Mouse (Mus musculus): ENCODE results near the gene Vmn1r112. TPM values are rescaled to one million over a fixed set of nuclear protein-coding genes. Genes with fewer than 3 reads are reported as not detected.
"Not testable (repeated sequence)": the region's sequence is repeated elsewhere in the genome, so short reads cannot be mapped to it uniquely, and the experiment has no call there.

The Vmn1r112 gene
- polyA plus RNA-seq (2016; fragmentation: Nextera tagmentation; extraction: Ambion mirVana): not detected in 2 replicates

GRCm38 (mm10) chr7:20770885-20771284 lies at the start of gene Vmn1r112:
TSS of gene Vmn1r112 (plus strand) at chr7:20771185.
- not testable (repeated sequence) for H3K36me3 ChIP-seq; DNase-seq (ENCODE audit: low spot score); H3K4me3 ChIP-seq; H3K9me3 ChIP-seq (replicated peaks); H3K27me3 ChIP-seq (ENCODE audit: low read depth, poor library complexity, severe bottlenecking); H3K27ac ChIP-seq; H3K4me1 ChIP-seq
- no CpG with 5 or more reads among the region's 3 CpGs for WGBS

DNA sequence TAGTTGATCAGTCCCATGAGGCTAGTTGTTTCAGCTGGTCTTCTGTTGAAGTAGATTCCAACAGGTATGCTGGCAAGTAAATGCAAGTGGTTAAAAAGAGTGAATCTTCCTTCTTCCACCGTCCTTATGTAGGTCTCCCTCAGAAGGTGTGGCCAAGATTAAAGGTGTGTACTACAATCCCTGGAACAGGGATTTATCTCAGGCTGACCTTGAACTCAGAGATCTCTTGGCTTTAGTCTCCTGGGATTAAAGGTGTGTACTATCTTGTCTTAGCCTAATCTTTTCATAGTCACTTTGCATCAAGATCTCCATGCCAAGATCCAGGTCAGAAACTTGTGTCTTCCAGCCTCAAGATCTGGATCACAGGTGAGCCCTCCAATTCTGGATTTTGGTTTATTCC lies 40.5 kb upstream of the Vmn1r112 start, which contains the start of gene Gm10668:
TSS of gene Gm10668 (minus strand) at position 101 of the 400 bp plus-strand sequence.
- DNase-seq (ENCODE audit: low spot score); H3K4me3 ChIP-seq; H3K4me1 ChIP-seq; H3K27ac ChIP-seq; H3K9me3 ChIP-seq (replicated peaks); H3K27me3 ChIP-seq (ENCODE audit: low read depth, poor library complexity, severe bottlenecking); H3K36me3 ChIP-seq: not testable (repeated sequence)
- no CpG with 5 or more reads among the region's 1 CpGs for WGBS

DNA sequence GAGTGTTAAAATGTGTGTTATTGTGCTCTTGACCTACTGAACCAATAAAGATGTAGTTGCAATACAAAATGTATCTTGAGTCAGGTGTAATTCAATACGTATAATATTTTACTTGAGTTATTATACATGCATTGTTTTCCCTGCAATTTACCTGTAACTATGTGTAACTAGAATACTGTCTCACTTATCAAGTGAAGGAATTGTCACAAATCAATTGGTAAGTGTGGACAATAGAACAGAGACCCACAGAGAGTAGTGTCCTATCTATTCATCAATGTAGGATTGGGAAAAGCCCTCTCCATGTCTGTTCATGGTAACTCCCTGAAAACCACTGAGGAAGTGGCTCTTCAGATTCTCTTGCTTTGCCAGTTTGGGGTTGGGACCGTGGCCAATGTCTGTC lies 16.0 kb downstream of the Vmn1r112 start, which contains the start of gene Vmn1r113:
TSS of gene Vmn1r113 (plus strand) at position 301 of the 400 bp plus-strand sequence.
- not testable (repeated sequence) for H3K9me3 ChIP-seq (replicated peaks); H3K27me3 ChIP-seq (ENCODE audit: low read depth, poor library complexity, severe bottlenecking); DNase-seq (ENCODE audit: low spot score); H3K27ac ChIP-seq; H3K4me3 ChIP-seq; H3K36me3 ChIP-seq; H3K4me1 ChIP-seq
- 72% methylated on average over 2 of the region's 2 CpGs for WGBS

- not testable (repeated sequence) for H3K36me3 ChIP-seq; H3K4me1 ChIP-seq; DNase-seq (ENCODE audit: low spot score); H3K27me3 ChIP-seq (ENCODE audit: low read depth, poor library complexity, severe bottlenecking); H3K4me3 ChIP-seq; H3K27ac ChIP-seq; H3K9me3 ChIP-seq (replicated peaks)
- WGBS: no CpG with 5 or more reads among the region's 5 CpGs
Measured at GRCm38 (mm10) chr7:20812086-20812485, 41.1 kb downstream of the Vmn1r112 start, which contains the start of gene Vmn1r114. TSS of gene Vmn1r114 (minus strand) at chr7:20812186.

Other genes with a start within 250 kb of the Vmn1r112 start
- gene Vmn1r104, start 237.3 kb upstream of the Vmn1r112 start, polyA plus RNA-seq (2016; fragmentation: Nextera tagmentation; extraction: Ambion mirVana): not detected in 2 replicates
- gene Gm5726, start 225.4 kb upstream of the Vmn1r112 start, polyA plus RNA-seq (2016; fragmentation: Nextera tagmentation; extraction: Ambion mirVana): not detected in 2 replicates
- gene Gm4141, start 194.9 kb upstream of the Vmn1r112 start, polyA plus RNA-seq (2016; fragmentation: Nextera tagmentation; extraction: Ambion mirVana): not detected in 2 replicates
- not detected in 2 replicates for gene Gm4513, start 172.2 kb upstream of the Vmn1r112 start, polyA plus RNA-seq (2016; fragmentation: Nextera tagmentation; extraction: Ambion mirVana)
- gene Vmn1r107, start 102.3 kb upstream of the Vmn1r112 start, polyA plus RNA-seq (2016; fragmentation: Nextera tagmentation; extraction: Ambion mirVana): not detected in 2 replicates
- gene Vmn1r111, start 68.0 kb upstream of the Vmn1r112 start, polyA plus RNA-seq (2016; fragmentation: Nextera tagmentation; extraction: Ambion mirVana): not detected in 2 replicates
- gene Gm10668, start 40.6 kb upstream of the Vmn1r112 start, polyA plus RNA-seq (2016; fragmentation: Nextera tagmentation; extraction: Ambion mirVana): not detected in 2 replicates
- gene Vmn1r113, start 16.1 kb downstream of the Vmn1r112 start, polyA plus RNA-seq (2016; fragmentation: Nextera tagmentation; extraction: Ambion mirVana): not detected in 2 replicates
- gene Vmn1r114, start 41.0 kb downstream of the Vmn1r112 start, polyA plus RNA-seq (2016; fragmentation: Nextera tagmentation; extraction: Ambion mirVana): not detected in 2 replicates
- not detected in 2 replicates for gene Vmn1r115, start 73.8 kb downstream of the Vmn1r112 start, polyA plus RNA-seq (2016; fragmentation: Nextera tagmentation; extraction: Ambion mirVana)
- not detected in 2 replicates for gene Vmn1r116, start 101.1 kb downstream of the Vmn1r112 start, polyA plus RNA-seq (2016; fragmentation: Nextera tagmentation; extraction: Ambion mirVana)
- gene Vmn1r117, start 112.9 kb downstream of the Vmn1r112 start, polyA plus RNA-seq (2016; fragmentation: Nextera tagmentation; extraction: Ambion mirVana): not detected in 2 replicates
- gene Vmn1r118, start 141.2 kb downstream of the Vmn1r112 start, polyA plus RNA-seq (2016; fragmentation: Nextera tagmentation; extraction: Ambion mirVana): not detected in 2 replicates
- not detected in 2 replicates for gene Vmn1r119, start 241.3 kb downstream of the Vmn1r112 start, polyA plus RNA-seq (2016; fragmentation: Nextera tagmentation; extraction: Ambion mirVana)